Mouse (Mus musculus) MEL (cell line): ENCODE measurements around the gene Trappc2l.

Experiments used
- CHD2 ChIP-seq: IDR thresholded peaks from 2 replicates; pipeline ENCODE4 v1.6.1; 2011; ENCODE audit warnings: low read length, improper control_type of control experiment
- CTCF ChIP-seq, 3 experiments: IDR thresholded peaks in 2 of 3; conservative IDR thresholded peaks in 1 of 3; 2 replicates each; pipeline ENCODE4 v1.5.1; 2011 to 2012; ENCODE audit warnings: low read length in 3 of 3, low read depth in 2 of 3, mild to moderate bottlenecking in 2 of 3, improper control_type of control experiment in 1 of 3, inconsistent platforms in 1 of 3, mixed read lengths in 1 of 3, moderate library complexity in 1 of 3; ENCODE audit not compliant: control insufficient read depth in 1 of 3, insufficient read depth in 1 of 3, poor library complexity in 1 of 3, severe bottlenecking in 1 of 3
- E2F4 ChIP-seq: IDR thresholded peaks from 2 replicates; pipeline ENCODE4 v1.6.1; 2011; ENCODE audit warnings: low read depth, low read length, improper control_type of control experiment, borderline replicate concordance
- GATA1 ChIP-seq: IDR thresholded peaks from 2 replicates; pipeline ENCODE4 v1.6.1; 2011; ENCODE audit warnings: low read depth, low read length, improper control_type of control experiment
- HCFC1 ChIP-seq: IDR thresholded peaks from 2 replicates; pipeline ENCODE4 v1.6.1; 2012; ENCODE audit warnings: low read depth, mild to moderate bottlenecking, inconsistent platforms, low read length, improper control_type of control experiment, moderate library complexity
- MXI1 ChIP-seq: IDR thresholded peaks from 2 replicates; pipeline ENCODE4 v1.6.1; 2011; ENCODE audit warnings: mild to moderate bottlenecking, low read depth, low read length, improper control_type of control experiment
- MYC ChIP-seq: IDR thresholded peaks from 2 replicates; pipeline ENCODE4 v1.6.1; 2011; ENCODE audit warnings: low read depth, mild to moderate bottlenecking, low read length, improper control_type of control experiment, moderate library complexity
- POLR2A ChIP-seq, 2 experiments: IDR thresholded peaks; 2 replicates each; pipeline ENCODE4 v1.6.1; 2011 to 2012; ENCODE audit warnings: low read length in 2 of 2, mild to moderate bottlenecking in 2 of 2, control low read depth in 1 of 2, improper control_type of control experiment in 1 of 2, low read depth in 1 of 2, moderate library complexity in 1 of 2; ENCODE audit not compliant: control insufficient read depth in 1 of 2, insufficient read depth in 1 of 2, poor library complexity in 1 of 2
- POLR2AphosphoS2 ChIP-seq: IDR thresholded peaks from 2 replicates; pipeline ENCODE4 v1.6.1; 2011; ENCODE audit warnings: low read length, improper control_type of control experiment
- TAL1 ChIP-seq: IDR thresholded peaks from 2 replicates; pipeline ENCODE4 v1.6.1; 2012; ENCODE audit warnings: mild to moderate bottlenecking, inconsistent platforms, low read length, moderate library complexity, mixed read lengths
- USF1 ChIP-seq: IDR thresholded peaks from 2 replicates; pipeline ENCODE4 v1.6.1; 2014; ENCODE audit warnings: low read depth, mild to moderate bottlenecking, inconsistent platforms, low read length, improper control_type of control experiment, moderate library complexity
- ZC3H11A ChIP-seq: IDR thresholded peaks from 2 replicates; pipeline ENCODE4 v1.6.1; 2012; ENCODE audit warnings: low read depth, mild to moderate bottlenecking, inconsistent platforms, low read length, improper control_type of control experiment
- ZKSCAN1 ChIP-seq: IDR thresholded peaks from 2 replicates; pipeline ENCODE4 v1.6.1; 2012; ENCODE audit warnings: low read depth, mild to moderate bottlenecking, inconsistent platforms, low read length, improper control_type of control experiment, moderate library complexity
- ZMIZ1 ChIP-seq: IDR thresholded peaks from 2 replicates; pipeline ENCODE4 v1.6.1; 2012; ENCODE audit warnings: low read depth, mild to moderate bottlenecking, inconsistent platforms, low read length, improper control_type of control experiment, moderate library complexity

GRCm38 (mm10) chr8:122574667-122575251, 36.7 kb upstream of the Trappc2l start:
- TF ChIP-seq CTCF (IDR thresholded peaks at IDR 0.05 in 2 of 3, conservative IDR thresholded peaks at IDR 0.05 in 1 of 3; ENCODE audit: control insufficient read depth in 1 of 3, insufficient read depth in 1 of 3, low read depth in 2 of 3, low read length in 3 of 3, poor library complexity in 1 of 3, severe bottlenecking in 1 of 3) (no peak), E2F4 (no peak), USF1 (no peak), TAL1 (no peak), CHD2 (no peak), HCFC1 (no peak), ZC3H11A (no peak), MXI1 (no peak), POLR2A (IDR thresholded peaks at IDR 0.05; ENCODE audit: control insufficient read depth in 1 of 2, insufficient read depth in 1 of 2, low read depth in 1 of 2, low read length in 2 of 2, poor library complexity in 1 of 2) (no peak), POLR2AphosphoS2 (no peak), ZMIZ1 (0 out of 2 replicates have a peak, but pooled peaks have one; percentile 28), GATA1 (no peak), MYC (no peak), ZKSCAN1 (no peak)
